Mouse (Mus musculus): ENCODE data around the gene Platr25. TPM values are rescaled to one million over a fixed set of nuclear protein-coding genes. Genes with fewer than 3 reads are reported as not detected.

Platr25 gene
- polyA plus RNA-seq (2012; fragmentation: generic; extraction: Trizol): 1 to 10 TPM in 1 of 2 experiments, under 1 TPM in 1; 0.19 to 2.3 TPM

GRCm38 (mm10) chr13:62760432-62761415 lies at the start of gene Platr25:
TSS of gene Platr25 (minus strand) at chr13:62760709.

GRCm38 (mm10) chr13:62785199-62786134 lies 25.0 kb upstream of the Platr25 start, which contains the start of gene Gm5141:
TSS of gene Gm5141 (minus strand) at chr13:62785808.

GRCm38 (mm10) chr13:62623577-62624276 lies 136.8 kb downstream of the Platr25 start, which contains the start of gene 6720489N17Rik:
TSS of gene 6720489N17Rik (minus strand) at chr13:62624182.

Other genes with a start within 250 kb of the Platr25 start
- not detected for gene Zfp935, start 202.2 kb downstream of the Platr25 start, polyA plus RNA-seq (2012; fragmentation: generic; extraction: Trizol)
- gene Zfp934, start 189.5 kb downstream of the Platr25 start, polyA plus RNA-seq (2012; fragmentation: generic; extraction: Trizol): 1 to 10 TPM in 1 of 2 experiments, under 1 TPM in 1; 0.50 to 3.1 TPM
- under 1 TPM; 0.05 to 0.54 TPM for gene 6720489N17Rik, start 136.5 kb downstream of the Platr25 start, polyA plus RNA-seq (2012; fragmentation: generic; extraction: Trizol)
- gene Gm5141, start 25.1 kb upstream of the Platr25 start, polyA plus RNA-seq (2012; fragmentation: generic; extraction: Trizol): under 1 TPM; 0.12 to 0.93 TPM
- not detected for gene Fbp2, start 97.7 kb upstream of the Platr25 start, polyA plus RNA-seq (2012; fragmentation: generic; extraction: Trizol)
- not detected for gene Fbp1, start 127.6 kb upstream of the Platr25 start, polyA plus RNA-seq (2012; fragmentation: generic; extraction: Trizol)
- 10 to 100 TPM; 19.1 to 28.9 TPM for gene 2010111I01Rik, start 204.2 kb upstream of the Platr25 start, polyA plus RNA-seq (2012; fragmentation: generic; extraction: Trizol)

Measured in C3H10T1/2 (cell line).